Mouse (Mus musculus) heart, adult 18-20 months (tissue): ENCODE measurements around the gene Pnrc2. TPM values are rescaled to one million over a fixed set of nuclear protein-coding genes. Genes with fewer than 3 reads are reported as not detected.

Experiments used
- DNase-seq, 2 experiments: peaks; one replicate each; pipeline ENCODE4 v3.0.0; 2021 to 2022; ENCODE audit warnings: mixed read lengths in 1 of 2
- total RNA-seq, 2 experiments: library from RNA; stranded (reverse); gene quantifications; 2 replicates each; pipeline ENCODE4 v1.2.3; 2021

Pnrc2 gene
- total RNA-seq, 2 experiments from 2014 or later: 62.7 to 68.0 TPM

- no peak for DNase-seq
Measured at GRCm38 (mm10) chr4:135823298-135823697, 50.4 kb downstream of the Pnrc2 start.

- DNase-seq: no peak
Measured at GRCm38 (mm10) chr4:135821772-135822171, 51.9 kb downstream of the Pnrc2 start.

Other genes starting within 250 kb of the Pnrc2 start
- 1 to 10 TPM; 1.8 to 2.0 TPM for gene Ifnlr1, start 187.6 kb downstream of the Pnrc2 start, total RNA-seq
- gene Il22ra1, start 145.7 kb downstream of the Pnrc2 start, total RNA-seq: under 1 TPM; 0.17 to 0.46 TPM
- gene Myom3, start 114.1 kb downstream of the Pnrc2 start, total RNA-seq: 1 to 10 TPM in 1 of 2 experiments, under 1 TPM in 1; 0.62 to 1.1 TPM
- 10 to 100 TPM; 40.6 to 50.5 TPM for gene Srsf10, start 18.1 kb downstream of the Pnrc2 start, total RNA-seq
- 1 to 10 TPM in 1 of 2 experiments, under 1 TPM in 1; 0.52 to 1.7 TPM for gene Cnr2, start 21.5 kb upstream of the Pnrc2 start, total RNA-seq
- 10 to 100 TPM; 31.7 to 35.3 TPM for gene Fuca1, start 46.9 kb upstream of the Pnrc2 start, total RNA-seq
- gene Hmgcl, start 72.6 kb upstream of the Pnrc2 start, total RNA-seq: 10 to 100 TPM; 87.3 to 91.7 TPM
- gene Gale, start 89.9 kb upstream of the Pnrc2 start, total RNA-seq: 1 to 10 TPM; 1.8 to 2.7 TPM
- gene Lypla2, start 98.8 kb upstream of the Pnrc2 start, total RNA-seq: 10 to 100 TPM; 36.6 to 37.8 TPM
- 10 to 100 TPM; 22.1 to 25.1 TPM for gene Pithd1, start 113.4 kb upstream of the Pnrc2 start, total RNA-seq
- 10 to 100 TPM; 33.8 to 34.4 TPM for gene Eloa, start 147.9 kb upstream of the Pnrc2 start, total RNA-seq
- 100 to 1,000 TPM; 285 to 315 TPM for gene Rpl11, start 179.6 kb upstream of the Pnrc2 start, total RNA-seq